Mouse (Mus musculus): ENCODE measurements around the gene Sec63.
A peak's percentile ranks its signal among the peaks of the same experiment; 100 is the strongest.

Sec63 gene

GRCm38 (mm10) chr10:42830409-42830808 is 69.1 kb downstream of the Sec63 start:
- peak; percentile 34 to 35 for DNase-seq

- peak; percentile 44 to 54 for DNase-seq
These were observed 71.4 kb downstream of the Sec63 start for GRCm38 (mm10) chr10:42832677-42833076.

DNA sequence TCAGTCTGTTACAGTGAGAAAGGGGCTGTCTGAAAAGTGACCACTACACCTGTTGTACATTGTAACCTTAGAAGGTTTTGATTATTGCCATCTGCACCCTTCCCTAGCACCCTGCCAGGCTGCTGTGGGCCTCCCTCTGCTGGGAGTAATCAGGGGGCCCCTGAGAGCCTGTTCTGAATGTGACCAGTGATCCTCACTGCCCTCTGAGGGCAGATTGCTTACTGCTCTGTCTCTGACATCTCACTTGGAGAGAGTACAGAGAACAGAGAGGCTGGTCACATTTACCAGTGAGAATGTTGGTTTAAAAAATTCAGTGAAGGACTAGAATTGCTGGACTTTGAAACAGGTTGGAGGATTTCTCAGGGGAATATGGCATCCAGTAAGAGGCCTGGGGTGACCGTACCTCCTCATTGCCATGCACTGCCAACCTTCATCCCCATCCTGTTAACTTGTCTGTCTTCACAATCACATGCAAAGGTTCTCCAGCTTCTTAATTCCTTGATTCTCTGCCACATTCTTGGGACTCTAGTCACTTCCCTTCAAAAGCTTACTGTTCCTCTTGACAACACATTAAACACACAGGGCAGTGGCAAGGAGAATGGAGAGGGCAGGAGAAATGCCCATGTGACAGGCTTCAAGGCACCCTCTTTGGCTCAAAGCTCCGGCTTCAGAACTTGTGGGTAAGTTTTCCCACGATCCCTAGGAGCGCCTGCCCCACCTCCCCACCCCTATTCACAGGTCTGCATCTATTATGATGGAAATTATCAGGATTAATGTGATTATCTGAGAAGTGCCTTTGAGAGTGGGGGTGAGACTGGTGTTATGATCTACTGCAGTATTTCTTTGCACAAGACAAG is 72.8 kb downstream of the Sec63 start:
- DNase-seq: no peak

GRCm38 (mm10) chr10:42838106-42838505 is 76.8 kb downstream of the Sec63 start:
- no peak for DNase-seq

DNA sequence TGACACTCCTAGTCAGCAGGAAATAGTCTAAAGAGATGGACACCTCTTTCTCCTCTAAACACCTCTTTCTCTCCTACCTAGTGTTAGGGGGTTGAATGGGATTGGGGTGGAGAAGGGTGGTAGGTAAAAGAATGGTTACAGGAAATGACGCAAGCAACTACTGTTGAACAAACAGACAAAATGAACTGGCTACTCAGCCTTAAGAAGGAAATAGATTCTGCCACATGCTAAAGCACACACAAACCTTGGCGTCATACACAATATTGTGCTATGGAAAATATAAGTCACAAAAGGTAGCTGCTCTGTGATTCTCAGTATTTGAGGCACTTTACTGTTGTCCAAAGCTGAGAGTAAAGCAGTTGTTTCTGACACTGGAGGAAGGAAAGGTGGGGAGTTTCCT is 77.4 kb downstream of the Sec63 start:
- DNase-seq: no peak

- no peak for DNase-seq
These were observed 78.7 kb downstream of the Sec63 start for GRCm38 (mm10) chr10:42840036-42840435.

DNA sequence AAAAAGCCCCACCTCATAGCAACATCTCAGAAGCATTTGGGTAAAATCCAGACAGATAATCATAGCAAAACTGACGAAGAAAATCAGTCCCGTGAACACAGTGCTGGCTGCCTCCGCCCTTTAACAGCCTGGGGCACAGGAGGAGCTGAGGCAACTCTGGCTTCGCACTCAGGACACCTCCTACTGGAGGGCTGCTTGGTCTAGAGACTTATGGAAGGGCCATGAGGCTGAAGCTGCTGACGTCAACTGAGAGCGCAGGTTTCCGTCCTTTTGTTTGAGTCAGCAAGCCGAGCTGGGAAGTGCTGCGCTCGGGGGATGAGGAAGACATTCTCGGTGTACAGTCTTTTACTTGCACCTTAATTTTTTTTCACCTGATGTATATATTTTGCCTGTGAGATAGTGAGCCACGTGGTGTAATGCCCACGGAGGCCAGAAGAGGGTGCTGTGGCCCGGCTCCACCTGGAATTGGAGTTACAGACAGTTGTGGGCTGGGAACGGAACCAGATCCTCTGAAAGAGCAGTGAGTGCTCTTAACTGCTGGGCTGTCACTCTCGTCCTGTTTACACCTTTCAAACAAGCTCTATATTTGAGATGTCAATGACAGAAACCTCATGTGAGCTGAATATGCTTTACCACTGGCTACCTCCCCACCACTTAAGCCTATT is 80.4 kb downstream of the Sec63 start:
- DNase-seq: peak; percentile 66 to 68

DNA sequence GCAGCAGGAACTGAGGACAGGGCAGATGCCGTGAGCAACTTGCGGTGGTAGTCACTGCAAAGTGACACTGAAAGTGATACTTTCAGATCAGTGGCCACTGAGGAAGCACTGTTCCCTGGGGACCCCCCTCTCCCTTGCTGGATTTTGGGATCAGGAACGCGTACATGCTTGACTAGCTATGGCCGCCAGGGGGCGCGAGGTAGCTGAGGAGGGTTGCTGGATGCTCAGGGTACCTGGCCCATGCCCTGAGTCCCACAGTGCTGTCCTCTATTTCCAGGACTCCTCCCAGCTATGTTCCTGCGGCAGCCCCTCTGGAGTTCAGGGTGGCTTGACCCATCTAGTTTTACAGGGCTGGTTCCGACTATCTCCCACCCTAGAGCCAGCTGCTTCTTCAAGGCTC is 81.1 kb downstream of the Sec63 start:
- DNase-seq: peak; percentile 83

GRCm38 (mm10) chr10:42843416-42843815 is 82.1 kb downstream of the Sec63 start:
- DNase-seq: no peak

DNA sequence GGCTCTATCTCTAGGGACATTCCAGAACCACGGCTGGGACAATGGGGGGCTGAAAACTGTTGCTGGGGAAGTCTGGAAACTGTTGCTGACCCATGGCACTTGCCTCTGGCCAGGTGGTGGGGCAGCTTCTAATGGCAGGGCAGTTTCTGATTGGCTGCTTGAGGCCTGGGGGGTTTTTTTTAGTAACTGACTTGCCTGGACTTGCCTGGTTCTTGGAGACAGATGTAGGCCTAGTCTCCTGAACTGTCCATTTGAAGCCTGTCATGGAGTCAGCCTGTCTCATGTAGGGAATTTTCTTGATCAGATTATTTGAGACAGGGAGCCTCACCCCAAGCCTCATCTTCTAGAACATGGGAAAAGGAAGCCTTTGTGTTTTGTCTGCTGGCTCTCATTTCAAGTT is 84.2 kb downstream of the Sec63 start:
- no peak for DNase-seq

- no peak for DNase-seq
These were observed 87.1 kb downstream of the Sec63 start for GRCm38 (mm10) chr10:42848179-42849080.

DNA sequence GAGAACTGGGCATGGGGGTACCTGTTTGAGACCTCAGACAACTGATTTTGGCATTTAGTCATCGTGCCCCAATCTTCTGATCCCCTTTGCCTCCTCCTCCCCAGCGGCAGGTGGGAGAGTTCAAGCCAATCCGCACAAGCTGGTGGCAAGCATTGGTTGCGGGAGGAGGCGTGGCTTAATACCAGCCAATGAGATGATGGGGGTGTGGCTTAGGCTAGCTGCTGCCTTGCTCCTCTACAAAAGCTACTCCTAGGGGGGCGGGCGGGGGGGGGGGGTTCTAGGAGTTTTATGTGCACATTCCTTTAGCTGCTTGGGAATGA is 87.7 kb downstream of the Sec63 start:
- peak in 1 of 2 experiments; percentile 32 for DNase-seq

DNA sequence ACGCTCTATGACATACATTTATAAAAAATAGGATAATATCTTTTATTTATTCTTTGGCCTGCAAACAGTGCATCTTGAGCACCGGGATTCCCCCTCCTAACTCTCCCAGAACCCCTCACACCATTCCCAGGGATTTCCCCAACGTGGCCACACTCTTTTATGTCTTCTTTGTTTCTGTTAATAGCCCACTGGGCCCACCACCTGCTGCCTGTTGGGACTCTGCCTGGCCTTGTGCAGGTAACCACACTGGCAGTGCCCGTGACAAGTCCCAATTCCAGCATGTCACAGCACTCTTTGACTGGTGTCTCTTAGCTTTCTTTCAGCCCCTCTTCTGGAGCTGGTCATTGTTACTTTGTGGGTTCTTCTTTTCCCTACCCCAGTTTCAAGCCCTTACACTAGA is 93.5 kb downstream of the Sec63 start:
- DNase-seq: no peak

DNA sequence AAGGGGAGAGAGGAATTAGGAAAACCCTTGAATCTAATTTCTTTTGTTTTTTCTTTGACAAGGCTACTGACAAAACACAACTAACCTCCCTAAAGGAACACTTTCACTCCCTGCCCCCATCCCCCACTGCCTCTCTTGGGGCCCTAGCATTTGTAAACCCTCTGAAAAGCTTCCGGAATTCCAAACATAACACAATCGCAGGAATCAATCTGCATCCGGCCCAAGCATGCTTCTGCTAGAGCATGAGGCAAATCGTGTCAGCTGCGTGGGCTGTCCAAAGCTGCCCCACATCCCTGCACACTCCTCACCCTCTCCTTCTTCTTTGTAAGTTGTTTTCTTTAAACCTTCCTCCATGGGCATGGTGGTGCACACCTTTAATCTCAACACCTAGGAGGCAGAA is 94.0 kb downstream of the Sec63 start:
- no peak for DNase-seq

GRCm38 (mm10) chr10:42856574-42856973 is 95.3 kb downstream of the Sec63 start:
- DNase-seq: no peak

DNA sequence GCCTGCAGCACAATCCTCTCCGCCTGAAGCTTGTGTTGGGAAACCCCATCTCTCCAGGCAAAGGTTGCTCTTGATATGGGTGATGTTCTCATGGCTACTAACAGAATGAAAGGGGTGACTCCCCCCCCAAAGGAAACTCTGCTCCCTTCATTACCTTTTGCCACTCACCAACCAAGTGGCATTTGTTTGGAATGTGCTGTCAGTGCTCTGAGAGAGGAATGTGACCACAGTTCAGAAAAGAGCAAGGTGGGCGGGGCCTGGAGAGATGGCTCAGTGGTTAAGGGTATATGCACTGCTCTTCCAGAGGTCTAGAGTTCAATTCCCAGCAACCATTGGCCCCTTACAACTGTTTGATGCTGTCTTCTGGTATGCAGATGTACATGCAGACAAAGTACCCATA is 95.7 kb downstream of the Sec63 start:
- no peak for DNase-seq

GRCm38 (mm10) chr10:42859781-42860158 is 98.5 kb downstream of the Sec63 start:
- DNase-seq: no peak

- peak; percentile 78 to 82 for DNase-seq
These were observed 99.0 kb downstream of the Sec63 start, which contains the start of gene Scml4 for GRCm38 (mm10) chr10:42860159-42860911. Scml4 (plus strand) TSS chr10:42860370.

- DNase-seq: peak; percentile 48 to 50
These were observed 100.2 kb downstream of the Sec63 start for GRCm38 (mm10) chr10:42861446-42861845.

GRCm38 (mm10) chr10:42862102-42862740 is 100.9 kb downstream of the Sec63 start:
- DNase-seq: peak; percentile 59 to 63

GRCm38 (mm10) chr10:42862806-42863205 is 101.5 kb downstream of the Sec63 start:
- DNase-seq: no peak
